Mouse (Mus musculus): ENCODE measurements around the gene Zan. TPM values are rescaled to one million over a fixed set of nuclear protein-coding genes. Genes with fewer than 3 reads are reported as not detected.
A peak's percentile ranks its signal among the peaks of the same experiment; 100 is the strongest.
"Not testable (repeated sequence)": the region's sequence is repeated elsewhere in the genome, so short reads cannot be mapped to it uniquely, and the experiment has no call there.

Zan gene
- polyA plus RNA-seq, 1 experiment from 2014 or later, result 0.96 TPM

GRCm38 (mm10) chr5:137440216-137440855, 36.5 kb downstream of the Zan start:
- Histone ChIP-seq H3K36me3 (ENCODE audit: control insufficient read depth, insufficient read depth, low read length) (no peaks in the 10 kb centered on the region), H3K4me3 (ENCODE audit: low read depth, low read length) (no peak overlapping the region), H3K9me3 (ENCODE audit: control insufficient read depth, low read length) (no peaks in the 10 kb centered on the region), H3K4me1 (replicated peaks; ENCODE audit: control insufficient read depth, insufficient read depth) (no peaks in the 10 kb centered on the region), H3K27me3 (ENCODE audit: control insufficient read depth, insufficient read depth, low read length) (no peaks in the 10 kb centered on the region), H3K27ac (replicated peaks) (no peak overlapping the region), H3K9ac (ENCODE audit: low read length) (no peak overlapping the region), H3K4me2 (replicated peaks; ENCODE audit: low read depth) (no peak overlapping the region)
- no peak for ATAC-seq (ENCODE audit: low FRiP score, low TSS enrichment)
- WGBS, result 53% methylated on average over 11 of the region's 11 CpGs
- DNase-seq (ENCODE audit: low spot score), result no peak
- TF ChIP-seq EP300 (optimal IDR thresholded peaks at IDR 0.05), result no peak
- TF ChIP-seq CTCF (IDR thresholded peaks at IDR 0.05; ENCODE audit: low read depth), result no peak

- H3K9ac ChIP-seq (ENCODE audit: low read length), result no peak overlapping the region
- ATAC-seq (ENCODE audit: low FRiP score, low TSS enrichment) (no peak), DNase-seq (ENCODE audit: low spot score) (no peak)
- no peaks in the 10 kb centered on the region for H3K4me1 ChIP-seq (replicated peaks; ENCODE audit: control insufficient read depth, insufficient read depth)
- H3K4me3 ChIP-seq (ENCODE audit: low read depth, low read length), result no peak overlapping the region
- no peak overlapping the region for H3K4me2 ChIP-seq (replicated peaks; ENCODE audit: low read depth)
- H3K36me3 ChIP-seq (ENCODE audit: control insufficient read depth, insufficient read depth, low read length), result no peaks in the 10 kb centered on the region
- H3K27ac ChIP-seq (replicated peaks), result no peak overlapping the region
- H3K9me3 ChIP-seq (ENCODE audit: control insufficient read depth, low read length), result no peaks in the 10 kb centered on the region
- H3K27me3 ChIP-seq (ENCODE audit: control insufficient read depth, insufficient read depth, low read length), result no peaks in the 10 kb centered on the region
- 58% methylated on average over 6 of the region's 6 CpGs for WGBS
- no peak for TF ChIP-seq EP300 (optimal IDR thresholded peaks at IDR 0.05)
- no peak for TF ChIP-seq CTCF (IDR thresholded peaks at IDR 0.05; ENCODE audit: low read depth)
These were observed 43.0 kb downstream of the Zan start for GRCm38 (mm10) chr5:137433889-137434288.

- H3K9ac ChIP-seq (ENCODE audit: low read length); H3K27ac ChIP-seq (replicated peaks); H3K9me3 ChIP-seq (ENCODE audit: control insufficient read depth, low read length); H3K27me3 ChIP-seq (ENCODE audit: control insufficient read depth, insufficient read depth, low read length); DNase-seq (ENCODE audit: low spot score); H3K4me2 ChIP-seq (replicated peaks; ENCODE audit: low read depth); ATAC-seq (ENCODE audit: low FRiP score, low TSS enrichment); H3K4me1 ChIP-seq (replicated peaks; ENCODE audit: control insufficient read depth, insufficient read depth); H3K4me3 ChIP-seq (ENCODE audit: low read depth, low read length); H3K36me3 ChIP-seq (ENCODE audit: control insufficient read depth, insufficient read depth, low read length): not testable (repeated sequence)
- 78% methylated on average over 4 of the region's 4 CpGs for WGBS
These were observed 46.5 kb downstream of the Zan start for GRCm38 (mm10) chr5:137430402-137430801.

- no peak for TF ChIP-seq CTCF (IDR thresholded peaks at IDR 0.05; ENCODE audit: low read depth)
- TF ChIP-seq EP300 (optimal IDR thresholded peaks at IDR 0.05), result no peak
- H3K9ac ChIP-seq (ENCODE audit: low read length), result no peak overlapping the region
- no peaks in the 10 kb centered on the region for H3K9me3 ChIP-seq (ENCODE audit: control insufficient read depth, low read length)
- no peak overlapping the region for H3K4me2 ChIP-seq (replicated peaks; ENCODE audit: low read depth)
- H3K27ac ChIP-seq (replicated peaks), result peak overlapping the region; percentile 67; the same call in 1 of the 2 replicates
- no peaks in the 10 kb centered on the region for H3K27me3 ChIP-seq (ENCODE audit: control insufficient read depth, insufficient read depth, low read length)
- no peaks in the 10 kb centered on the region for H3K36me3 ChIP-seq (ENCODE audit: control insufficient read depth, insufficient read depth, low read length)
- ATAC-seq (ENCODE audit: low FRiP score, low TSS enrichment) (peak; percentile 66; the same call in 1 of the 2 replicates), DNase-seq (ENCODE audit: low spot score) (peak; percentile 78)
- 20% methylated on average over 6 of the region's 6 CpGs for WGBS
- H3K4me3 ChIP-seq (ENCODE audit: low read depth, low read length), result no peak overlapping the region
- no peaks in the 10 kb centered on the region; the same call in 1 of the 2 replicates for H3K4me1 ChIP-seq (replicated peaks; ENCODE audit: control insufficient read depth, insufficient read depth)
These were observed 51.2 kb downstream of the Zan start for GRCm38 (mm10) chr5:137425648-137426047.

- peak overlapping the region; percentile 75 for H3K27ac ChIP-seq (replicated peaks)
- DNase-seq (ENCODE audit: low spot score) (peak; percentile 76), ATAC-seq (ENCODE audit: low FRiP score, low TSS enrichment) (peak; percentile 91)
- 74% methylated on average over 4 of the region's 4 CpGs for WGBS
- no peaks in the 10 kb centered on the region for H3K9me3 ChIP-seq (ENCODE audit: control insufficient read depth, low read length)
- no peaks in the 10 kb centered on the region for H3K27me3 ChIP-seq (ENCODE audit: control insufficient read depth, insufficient read depth, low read length)
- TF ChIP-seq EP300 (optimal IDR thresholded peaks at IDR 0.05), result no peak
- TF ChIP-seq CTCF (IDR thresholded peaks at IDR 0.05; ENCODE audit: low read depth), result no peak
- H3K9ac ChIP-seq (ENCODE audit: low read length), result no peak overlapping the region
- H3K4me3 ChIP-seq (ENCODE audit: low read depth, low read length), result no peak overlapping the region
- H3K4me2 ChIP-seq (replicated peaks; ENCODE audit: low read depth), result no peak overlapping the region
- H3K4me1 ChIP-seq (replicated peaks; ENCODE audit: control insufficient read depth, insufficient read depth), result no peaks in the 10 kb centered on the region
- H3K36me3 ChIP-seq (ENCODE audit: control insufficient read depth, insufficient read depth, low read length), result no peaks in the 10 kb centered on the region
These were observed 57.0 kb downstream of the Zan start for GRCm38 (mm10) chr5:137419841-137420240.

GRCm38 (mm10) chr5:137419105-137419504, 57.8 kb downstream of the Zan start:
- peak overlapping the region; percentile 69 for H3K27ac ChIP-seq (replicated peaks)
- TF ChIP-seq EP300 (optimal IDR thresholded peaks at IDR 0.05) (no peak), CTCF (IDR thresholded peaks at IDR 0.05; ENCODE audit: low read depth) (no peak)
- DNase-seq (ENCODE audit: low spot score), result peak; percentile 64

More at GRCm38 (mm10) chr5:137419105-137419504, 57.8 kb downstream of the Zan start:
- Histone ChIP-seq H3K4me3 (ENCODE audit: low read depth, low read length) (no peak overlapping the region), H3K27me3 (ENCODE audit: control insufficient read depth, insufficient read depth, low read length) (no peaks in the 10 kb centered on the region), H3K9me3 (ENCODE audit: control insufficient read depth, low read length) (no peaks in the 10 kb centered on the region), H3K36me3 (ENCODE audit: control insufficient read depth, insufficient read depth, low read length) (no peaks in the 10 kb centered on the region), H3K4me2 (replicated peaks; ENCODE audit: low read depth) (no peak overlapping the region), H3K4me1 (replicated peaks; ENCODE audit: control insufficient read depth, insufficient read depth) (no peaks in the 10 kb centered on the region), H3K9ac (ENCODE audit: low read length) (no peak overlapping the region)
- 60% methylated on average over 9 of the region's 9 CpGs for WGBS
- ATAC-seq (ENCODE audit: low FRiP score, low TSS enrichment), result peak; percentile 28; the same call in 1 of the 2 replicates

All from stomach, postnatal 0 days (tissue).